ENCODE assay signal across 15 mouse cellular contexts in the genomic region with DNA sequence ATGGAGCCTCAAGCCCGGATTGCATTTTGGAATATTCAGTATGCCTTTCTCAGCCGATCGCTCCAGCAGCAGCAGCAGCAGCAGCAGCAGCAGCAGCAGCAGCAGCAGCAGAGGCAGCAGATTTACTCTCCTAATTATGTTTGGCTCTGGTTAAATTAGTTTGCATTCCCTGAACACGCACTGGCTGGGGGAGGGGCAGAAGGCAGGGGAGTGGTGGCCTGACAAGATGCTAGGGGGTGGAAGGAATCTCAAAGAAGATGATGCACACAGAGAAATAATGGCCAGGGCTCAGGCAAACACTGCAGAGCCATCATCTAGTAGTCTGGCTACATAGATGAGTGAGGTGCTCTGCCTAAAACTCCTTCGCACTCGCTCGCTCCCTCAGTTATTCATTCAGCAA.
DNase-seq lines count a peak whose midpoint lies in the region; ATAC-seq and TF ChIP-seq lines count a peak whose summit lies in the region.
"Had no signal": no experiment of that assay in that cellular context is flagged by ENCODE, and none has a peak within 500 bp of the region (broad histone marks: within the 10 kb centered on the region; RNA-seq: fewer than 3 reads in every experiment).

No protein-coding gene starts in this region.

- H3K9me3 ChIP-seq in forebrain, embryonic 16.5 days (ENCODE audit: control insufficient read depth, low read length): no peaks in the 10 kb centered on the region
- no peaks in the 10 kb centered on the region for H3K9me3 ChIP-seq in limb, embryonic 12.5 days
- no peaks in the 10 kb centered on the region for H3K9me3 ChIP-seq in liver, embryonic 12.5 days (replicated peaks)

- no peak overlapping the region for H3K4me3 ChIP-seq in forebrain, embryonic 16.5 days (replicated peaks; ENCODE audit: low read length)
- no peak overlapping the region for H3K4me3 ChIP-seq in limb, embryonic 12.5 days (replicated peaks)
- H3K4me3 ChIP-seq in gastrocnemius, adult 2 months: no peak overlapping the region
- no peak overlapping the region for H3K4me3 ChIP-seq in cerebellum, adult 2 months (replicated peaks; ENCODE audit: insufficient read depth, low read depth, low read length)
- H3K4me3 ChIP-seq in liver, embryonic 12.5 days: no peak overlapping the region

- ATAC-seq in forebrain, embryonic 16.5 days: 0 out of 2 replicates have a peak, but pooled peaks have one; percentile 7
- ATAC-seq in limb, embryonic 12.5 days (ENCODE audit: insufficient number of reproducible peaks, insufficient read depth, low FRiP score, low TSS enrichment, low read depth): no peak
- no peak for ATAC-seq in liver, embryonic 12.5 days
- ATAC-seq: CD4-positive, CD25-positive, alpha-beta regulatory T cell, adult 4 months had no signal

- no peaks in the 10 kb centered on the region for H3K27me3 ChIP-seq in forebrain, embryonic 16.5 days (replicated peaks; ENCODE audit: control insufficient read depth, insufficient read depth, low read length)
- H3K27me3 ChIP-seq in limb, embryonic 12.5 days: no peaks in the 10 kb centered on the region
- H3K27me3 ChIP-seq in cerebellum, adult 2 months (ENCODE audit: control insufficient read depth, insufficient read depth, low read length): no peaks in the 10 kb centered on the region
- H3K27me3 ChIP-seq in liver, embryonic 12.5 days (replicated peaks): no peaks in the 10 kb centered on the region

- peaks cover 33% of the 10 kb centered on the region for H3K4me1 ChIP-seq in forebrain, embryonic 16.5 days (replicated peaks; ENCODE audit: control insufficient read depth, insufficient read depth, low read length)
- peaks cover 33% of the 10 kb centered on the region for H3K4me1 ChIP-seq in limb, embryonic 12.5 days (replicated peaks)
- H3K4me1 ChIP-seq in cerebellum, adult 2 months (ENCODE audit: control insufficient read depth, insufficient read depth, low read length): no peaks in the 10 kb centered on the region
- H3K4me1 ChIP-seq in liver, embryonic 12.5 days: no peaks in the 10 kb centered on the region

- intact Hi-C loops in gastrocnemius, adult 2 months (cut with DNase I): no loop called here

- no peak overlapping the region for H3K9ac ChIP-seq in forebrain, embryonic 16.5 days (replicated peaks; ENCODE audit: low read depth, low read length)
- H3K9ac ChIP-seq in limb, embryonic 12.5 days (replicated peaks): no peak overlapping the region
- H3K9ac ChIP-seq in liver, embryonic 12.5 days: no peak overlapping the region

- H3K4me2 ChIP-seq in forebrain, embryonic 16.5 days (ENCODE audit: low read length): no peak overlapping the region
- no peak overlapping the region for H3K4me2 ChIP-seq in limb, embryonic 12.5 days
- H3K4me2 ChIP-seq in liver, embryonic 12.5 days: no peak overlapping the region
- H3K4me2 ChIP-seq: heart, embryonic 11.5 days had no signal

- H3K27ac ChIP-seq in forebrain, embryonic 16.5 days (ENCODE audit: low read length): no peak overlapping the region
- H3K27ac ChIP-seq in limb, embryonic 12.5 days: 0 out of 2 replicates have a peak overlapping the region, but pooled peaks have one; percentile 7
- H3K27ac ChIP-seq in gastrocnemius, adult 2 months: no peak overlapping the region
- no peak overlapping the region for H3K27ac ChIP-seq in cerebellum, adult 2 months (ENCODE audit: insufficient read depth, low read length)
- H3K27ac ChIP-seq in liver, embryonic 12.5 days: no peak overlapping the region

- TF ChIP-seq CTCF in gastrocnemius, adult 2 months (IDR thresholded peaks at IDR 0.05): no peak
- no peak for TF ChIP-seq CTCF in cerebellum, adult 2 months (IDR thresholded peaks at IDR 0.05; ENCODE audit: borderline replicate concordance, insufficient read depth, low read depth, low read length)

- 52% methylated on average over 7 of the region's 7 CpGs for WGBS in forebrain, embryonic 16.5 days
- WGBS in limb, embryonic 12.5 days: 63% methylated on average over 7 of the region's 7 CpGs
- WGBS in cerebellum, adult 2 months: 70% methylated on average over 7 of the region's 7 CpGs
- 67% methylated on average over 7 of the region's 7 CpGs for WGBS in liver, embryonic 12.5 days (ENCODE audit: insufficient replicate concordance)

- TF ChIP-seq POLR2A in cerebellum, adult 2 months (IDR thresholded peaks at IDR 0.05; ENCODE audit: borderline replicate concordance, insufficient read depth, low read length): no peak

- no peaks in the 10 kb centered on the region for H3K36me3 ChIP-seq in forebrain, embryonic 16.5 days (ENCODE audit: control insufficient read depth, insufficient read depth)
- no peaks in the 10 kb centered on the region for H3K36me3 ChIP-seq in limb, embryonic 12.5 days
- no peaks in the 10 kb centered on the region for H3K36me3 ChIP-seq in liver, embryonic 12.5 days

- peak; percentile 21 for DNase-seq in right cerebral cortex, postnatal 14 days
- DNase-seq in right cerebral cortex, postnatal 25 days: no peak
- DNase-seq in gastrocnemius, adult 2 months: no peak
- no peak for DNase-seq in cerebellum, adult 2 months
- DNase-seq: adrenal gland, adult 2 months; cerebellum, postnatal 14 days; heart, postnatal 4 days; kidney, adult 8-10 months; lung, adult 2 months; thymus, postnatal 25 days had no signal
